Mouse (Mus musculus) liver, postnatal 0 days (tissue): ENCODE data around the gene Fam189a2.

ENCODE experiments used
- CTCF ChIP-seq: sonication (generic); IDR thresholded peaks from 2 replicates; pipeline ENCODE4 v1.5.1; 2016; ENCODE audit warnings: antibody characterized with exemption, low read depth
- EP300 ChIP-seq: IDR thresholded peaks from 2 replicates; pipeline ENCODE4 v1.6.1; 2016; ENCODE audit warnings: antibody characterized with exemption, low read depth, mild to moderate bottlenecking

DNA sequence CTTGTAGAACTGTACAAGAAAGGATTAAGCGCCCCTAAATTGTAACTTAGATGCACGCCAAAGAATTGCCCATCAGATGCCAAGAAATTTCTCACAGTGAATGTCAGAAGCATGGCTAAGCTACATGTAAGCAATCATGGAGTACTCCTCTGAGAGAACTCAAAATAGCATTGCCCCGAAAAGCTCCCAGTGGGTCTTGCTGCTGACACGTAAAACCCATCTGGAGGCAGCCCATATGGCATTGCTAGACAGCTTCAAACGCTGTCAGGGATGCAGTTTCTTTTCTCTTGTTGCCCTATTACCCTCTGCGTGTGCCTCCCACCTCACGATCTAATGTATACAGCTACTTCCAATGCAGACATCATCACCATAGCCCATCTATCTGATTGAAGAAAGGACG, 28.0 kb upstream of the Fam189a2 start:
- TF ChIP-seq CTCF (no peak), EP300 (no peak)
